Comparison of ENCODE assay signal across 1 mouse cellular context in the genomic region with DNA sequence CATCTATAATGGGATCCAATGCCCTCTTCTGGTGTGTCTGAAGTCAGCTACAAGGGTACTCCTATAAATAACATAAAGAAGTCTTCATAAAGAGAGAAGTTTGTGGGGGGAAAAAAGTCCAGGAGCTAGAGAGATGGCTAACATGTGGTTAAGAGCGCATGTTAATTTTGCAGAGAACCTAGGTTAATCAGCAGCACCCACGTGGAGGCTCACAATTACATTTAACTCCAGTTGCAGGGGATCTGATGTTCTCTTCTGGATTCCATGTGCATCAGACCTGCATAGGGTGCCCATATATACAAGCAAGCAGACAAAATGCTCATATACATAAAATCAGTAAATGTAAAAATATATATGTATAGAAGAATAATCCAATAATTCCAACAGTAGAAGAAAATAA.
TF ChIP-seq lines count a peak whose summit lies in the region.

No protein-coding gene starts in this region.

TF ChIP-seq in MEL, 35 proteins besides CTCF, POLR2A, EP300 and RAD21 (continued from another document):
- TF ChIP-seq GABPA (IDR thresholded peaks at IDR 0.05; ENCODE audit: low read depth, low read length) (no peak), JUND (IDR thresholded peaks at IDR 0.05; ENCODE audit: low read depth, low read length) (no peak), HCFC1 (IDR thresholded peaks at IDR 0.05; ENCODE audit: low read depth, low read length) (no peak), KAT2A (conservative IDR thresholded peaks at IDR 0.05; ENCODE audit: low read depth, low read length) (no peak), USF2 (IDR thresholded peaks at IDR 0.05; ENCODE audit: borderline replicate concordance in 1 of 2, insufficient read depth in 1 of 2, low read depth in 1 of 2, low read length in 2 of 2) (no peak), TAL1 (IDR thresholded peaks at IDR 0.05; ENCODE audit: low read length) (no peak), TBP (IDR thresholded peaks at IDR 0.05; ENCODE audit: low read depth, low read length) (no peak), UBTF (IDR thresholded peaks at IDR 0.05; ENCODE audit: borderline replicate concordance, insufficient read depth, low read depth, low read length) (no peak), ZKSCAN1 (IDR thresholded peaks at IDR 0.05; ENCODE audit: low read depth, low read length) (no peak), ZNF384 (IDR thresholded peaks at IDR 0.05; ENCODE audit: low read depth, low read length) (no peak), TCF12 (IDR thresholded peaks at IDR 0.05; ENCODE audit: low read depth, low read length) (no peak), MXI1 (IDR thresholded peaks at IDR 0.05; ENCODE audit: low read depth, low read length) (peak; percentile 90)
